Mouse (Mus musculus) C2C12 (cell line): Measurements from ENCODE around the gene Ckap4.

Experiments
- CTCF ChIP-seq: IDR thresholded peaks from one replicate; pipeline ENCODE4 v1.5.1; 2011; ENCODE audit not compliant: control insufficient read depth, insufficient read depth, insufficient read length
- MYOD1 ChIP-seq: IDR thresholded peaks from one replicate; pipeline ENCODE4 v1.6.1; 2011; ENCODE audit warnings: low read depth; ENCODE audit not compliant: control insufficient read depth, insufficient read length
- MYOG ChIP-seq: IDR thresholded peaks from one replicate; pipeline ENCODE4 v1.6.1; 2011; ENCODE audit not compliant: control insufficient read depth, insufficient read length; ENCODE audit errors: extremely low read depth

GRCm38 (mm10) chr10:84496805-84497204 is 37.1 kb downstream of the Ckap4 start:
- TF ChIP-seq CTCF: no peak
- TF ChIP-seq MYOG: no peak
- TF ChIP-seq MYOD1: no peak
